Mouse (Mus musculus) embryonic stem cell, embryonic (primary cell): ENCODE data around the gene Gins2.

Experiments
- CTCF ChIA-PET, 4 experiments: fragments of 300-600 bp in 2 of 4; fragments of 350-600 bp in 2 of 4; sonication (Branson Sonifier 250); formaldehyde crosslinking; loops; one replicate each; lab custom pipeline; 2022; ENCODE audit warnings: inconsistent platforms in 2 of 4; lab: Charles Lee
- POLR2A ChIA-PET, 4 experiments: fragments of 300-600 bp in 2 of 4; fragments of 350-600 bp in 2 of 4; sonication (Branson Sonifier 250); formaldehyde crosslinking; loops; one replicate each; lab custom pipeline; 2022; ENCODE audit warnings: antibody characterized with exemption in 4 of 4, inconsistent platforms in 1 of 4; lab: Charles Lee

Gene Gins2

GRCm38 (mm10) chr8:120534504-120535368, 54.4 kb downstream of the Gins2 start:
- CTCF ChIA-PET = interaction anchor here (0.5 to 2.2 kb wide), 118 partner anchors 8 to 1394 kb away, joined by 3 to 26 read pairs (median 4); partner anchors contain the start of gene Gins2 (in 2 of the 4)
- POLR2A ChIA-PET = interaction anchor here (0.6 to 23.3 kb wide), 70 partner anchors 8 to 254 kb away, joined by 3 to 418 read pairs (median 4); partner anchors contain the start of gene Gins2 (in 1 of the 4)

- CTCF ChIA-PET = interaction anchor here (0.6 to 2.2 kb wide), 50 partner anchors 8 to 1394 kb away, joined by 3 to 26 read pairs (median 5); partner anchors contain the start of gene Gins2 (in 1 of the 4)
- POLR2A ChIA-PET = interaction anchor here (0.6 to 23.3 kb wide), 35 partner anchors 8 to 207 kb away, joined by 3 to 418 read pairs (median 6); no protein-coding TSS in a partner anchor
Observed at GRCm38 (mm10) chr8:120534080-120534479, 55.0 kb downstream of the Gins2 start.

DNA sequence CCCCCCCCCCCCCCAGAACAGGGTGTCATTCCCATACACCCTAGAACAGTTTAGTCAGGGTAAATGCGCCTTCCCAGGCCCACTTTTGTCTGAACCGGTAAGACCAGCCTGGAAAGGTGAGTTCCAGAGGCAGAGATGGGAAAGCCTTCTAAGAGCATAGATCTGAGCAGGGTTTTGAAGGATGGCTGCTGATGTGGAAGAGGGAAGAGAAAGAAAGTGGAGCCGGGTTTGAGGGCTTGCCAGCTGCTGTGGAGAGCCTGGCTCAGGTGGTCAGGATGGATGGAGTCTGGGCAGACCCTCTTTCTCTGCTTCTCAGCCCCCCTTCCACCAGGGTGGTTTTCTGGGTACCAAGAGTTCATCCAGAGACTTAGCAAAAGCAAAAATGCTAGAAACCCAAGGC, 55.7 kb downstream of the Gins2 start:
- POLR2A ChIA-PET = interaction anchor here (0.6 to 23.3 kb wide), 30 partner anchors 8 to 755 kb away, joined by 3 to 418 read pairs (median 4); partner anchors contain the start of genes Cox4i1 (in 1 of the 4), Gm27021 (in 1 of the 4) and Tldc1 (in 1 of the 4)

GRCm38 (mm10) chr8:120532517-120533215, 56.4 kb downstream of the Gins2 start:
- ChIA-PET POLR2A (interaction anchor here (0.6 to 23.3 kb wide), 48 partner anchors 9 to 455 kb away, joined by 3 to 418 read pairs (median 3); partner anchors contain the start of genes Cox4i1 (in 1 of the 4) and Gm27021 (in 1 of the 4)), CTCF (interaction anchor here (0.6 to 2.6 kb wide), 30 partner anchors 13 to 361 kb away, joined by 3 to 14 read pairs (median 4); no protein-coding TSS in a partner anchor)

More for the DNA sequence above, 55.7 kb downstream of the Gins2 start:
- CTCF ChIA-PET = interaction anchor here in 3 of 4 experiments (0.6 to 2.6 kb wide), 12 partner anchors 14 to 360 kb away, joined by 3 to 14 read pairs (median 4); no protein-coding TSS in a partner anchor

DNA sequence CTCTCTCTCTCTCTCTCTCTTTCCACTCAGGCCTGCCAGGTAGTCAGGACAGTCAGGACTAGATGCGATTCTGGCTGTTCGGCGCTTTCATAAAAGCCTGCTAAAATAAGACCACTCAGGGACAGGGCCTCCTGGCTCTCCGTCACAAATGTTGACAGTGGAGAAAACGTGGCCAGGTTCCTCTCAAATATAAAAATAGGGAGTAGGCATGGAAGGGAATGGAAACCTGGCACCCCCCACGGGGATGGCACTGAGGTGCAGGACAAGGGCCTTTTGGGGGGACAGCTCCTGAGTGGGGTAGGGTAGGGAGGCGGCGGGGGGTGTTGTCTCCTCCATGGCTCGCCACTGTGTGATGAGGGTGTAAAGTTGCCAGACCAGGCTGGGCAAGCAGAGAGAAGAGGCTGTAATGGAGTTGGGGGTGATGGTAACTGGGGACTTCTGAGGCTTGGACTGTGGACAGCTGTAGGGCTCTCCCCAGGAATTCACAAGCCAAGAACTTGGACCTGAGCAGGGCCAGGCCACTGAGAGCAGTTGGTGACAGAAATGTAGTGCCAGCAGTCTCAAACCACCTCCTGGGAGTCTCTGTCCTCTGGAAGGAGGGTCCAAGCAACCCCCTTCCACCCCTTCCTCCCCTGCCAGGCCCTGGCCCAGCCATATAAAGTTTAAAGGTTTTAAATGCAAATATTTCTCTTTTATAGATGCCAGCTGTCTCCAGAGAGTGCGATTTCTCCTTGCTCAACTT, 57.2 kb downstream of the Gins2 start:
- ChIA-PET POLR2A (interaction anchor here (0.6 to 23.3 kb wide), 55 partner anchors 10 to 454 kb away, joined by 3 to 418 read pairs (median 4); partner anchors contain the start of genes Cox4i1 (in 1 of the 4), Gins2 (in 1 of the 4) and Gm27021 (in 1 of the 4)), CTCF (interaction anchor here (0.6 to 2.6 kb wide), 27 partner anchors 13 to 1402 kb away, joined by 3 to 14 read pairs (median 4); no protein-coding TSS in a partner anchor)

DNA sequence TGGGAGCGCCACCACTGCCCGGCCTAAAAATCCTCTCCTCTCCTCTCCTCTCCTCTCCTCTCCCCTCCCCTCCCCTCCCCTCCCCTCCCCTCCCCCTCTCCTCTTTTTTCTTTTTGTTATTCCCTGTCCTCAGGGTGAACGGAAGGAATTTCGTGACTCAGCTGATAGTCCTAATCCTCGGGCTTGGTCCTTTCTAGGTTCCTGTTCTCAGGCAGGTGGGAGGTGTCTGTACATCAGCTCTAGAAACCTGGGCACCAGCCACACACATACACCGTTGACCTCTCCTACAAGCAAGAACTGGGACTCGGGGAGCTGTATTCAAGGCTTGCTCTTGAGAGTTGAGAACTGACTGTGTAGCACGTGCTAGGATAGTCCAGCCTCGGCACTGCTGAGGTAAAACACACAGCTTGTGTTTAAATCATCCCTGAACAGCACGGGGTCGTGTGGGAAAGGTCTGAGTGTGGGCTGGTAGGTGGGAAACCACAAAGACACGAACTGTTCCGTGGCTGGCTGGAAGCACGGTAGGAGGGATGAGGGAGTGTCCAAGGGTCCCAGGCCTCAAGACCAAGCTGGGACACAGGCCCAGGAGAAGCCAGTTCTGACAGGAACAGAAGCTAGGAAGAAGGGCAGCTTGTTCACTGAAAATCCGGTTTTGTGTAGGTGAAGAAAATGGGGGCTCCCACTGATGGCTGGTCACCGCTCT, 58.0 kb downstream of the Gins2 start:
- CTCF ChIA-PET = interaction anchor here (0.6 to 2.6 kb wide), 12 partner anchors 12 to 1403 kb away, joined by 3 to 14 read pairs (median 4); no protein-coding TSS in a partner anchor
- POLR2A ChIA-PET = interaction anchor here (0.6 to 23.3 kb wide), 44 partner anchors 11 to 1109 kb away, joined by 3 to 418 read pairs (median 4); partner anchors contain the start of genes Cox4i1 (in 1 of the 4), Gins2 (in 1 of the 4) and Gm27021 (in 1 of the 4)

GRCm38 (mm10) chr8:120529226-120529625, 59.9 kb downstream of the Gins2 start:
- POLR2A ChIA-PET = interaction anchor here in 3 of 4 experiments (0.6 to 23.3 kb wide), 27 partner anchors 8 to 1218 kb away, joined by 3 to 418 read pairs (median 5); no protein-coding TSS in a partner anchor
- CTCF ChIA-PET = interaction anchor here in 1 of 4 experiments (1.3 to 1.5 kb wide), 2 partner anchors 20 to 121 kb away, joined by 5 to 6 read pairs; no protein-coding TSS in a partner anchor
